Mouse (Mus musculus): ENCODE data around the gene Robo3.

Gene Robo3

DNA sequence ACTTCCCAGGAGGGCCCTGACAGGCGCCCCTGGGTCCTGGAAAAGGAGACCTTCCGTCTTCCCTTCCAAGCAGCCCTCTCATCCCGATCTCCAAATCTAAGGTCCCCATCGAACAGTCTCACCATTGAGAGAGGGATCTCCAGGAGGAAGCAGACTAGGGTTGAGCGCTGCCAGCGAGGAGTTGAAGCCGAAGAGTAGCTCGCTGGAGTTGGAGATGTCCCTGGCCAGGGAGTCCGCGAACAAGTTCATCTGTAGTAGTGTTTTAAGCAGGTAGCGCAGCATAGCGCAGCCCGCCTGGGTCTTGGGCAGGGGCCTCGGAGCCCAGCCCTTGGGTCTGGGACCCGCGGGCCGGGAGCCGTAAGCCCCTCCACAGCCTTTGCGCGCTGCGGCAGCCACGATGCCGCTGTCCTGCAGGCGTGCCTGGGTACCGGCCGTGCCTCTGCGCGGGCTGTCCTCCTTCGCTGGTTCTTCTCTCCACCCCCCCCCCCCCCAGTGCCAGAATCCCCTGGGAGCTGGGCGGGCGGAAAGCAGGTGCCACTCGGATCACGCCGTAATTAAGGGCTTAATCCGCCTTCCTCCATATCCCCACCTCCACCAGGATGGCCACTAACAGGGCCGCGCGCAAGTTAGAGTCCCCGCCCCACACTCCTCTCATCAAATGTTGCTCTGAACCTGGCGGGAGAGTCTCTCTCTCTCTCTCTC lies at the start of gene Robo3:
Gene Robo3, minus strand, starts transcription at position 527 of the 702 bp plus-strand sequence.
- DNase-seq (ENCODE audit: low spot score): no peak

DNA sequence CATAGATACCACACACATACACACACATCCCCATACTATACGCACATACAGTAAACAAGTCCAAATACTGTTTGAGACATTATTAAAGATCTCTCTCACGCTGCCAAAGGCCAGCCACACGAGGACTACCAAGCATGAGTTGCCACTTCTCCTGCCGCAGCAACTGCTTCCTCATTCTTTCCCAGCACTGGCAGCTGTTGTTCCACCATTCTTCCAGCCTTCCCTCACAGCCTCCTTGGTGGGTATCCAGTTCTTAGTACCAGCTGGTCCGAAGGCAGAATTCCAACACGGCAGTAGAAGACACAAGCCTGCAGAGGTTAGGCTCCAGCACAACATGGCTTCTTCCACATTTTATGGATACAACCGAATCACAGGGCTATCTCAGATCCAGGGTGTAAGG lies 41.9 kb upstream of the Robo3 start:
- peak; percentile 52 for DNase-seq (ENCODE audit: low spot score)

- DNase-seq (ENCODE audit: low spot score): no peak
These were observed 40.6 kb upstream of the Robo3 start for GRCm38 (mm10) chr9:37473611-37474125.

- DNase-seq (ENCODE audit: low spot score): peak; percentile 55
These were observed 29.7 kb upstream of the Robo3 start for GRCm38 (mm10) chr9:37462764-37463163.

DNA sequence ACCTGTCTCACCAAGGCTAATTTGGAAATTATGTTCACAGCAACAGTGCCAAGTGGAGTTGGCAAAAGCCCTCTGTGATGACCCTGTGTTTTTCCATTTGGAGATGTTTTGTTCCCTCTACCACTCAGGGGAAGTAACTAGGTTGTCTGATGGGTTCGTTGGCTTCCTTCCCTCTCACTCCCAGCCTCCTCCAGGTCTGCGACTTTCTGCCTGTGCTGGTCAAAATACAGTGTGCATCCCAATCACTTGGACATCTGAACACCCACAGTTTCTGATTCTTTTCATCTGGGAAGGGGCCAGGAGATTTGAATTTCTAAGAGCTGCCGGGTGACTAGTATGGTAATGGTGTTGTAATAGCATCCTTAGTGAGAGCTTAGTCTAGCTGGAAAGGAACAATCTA lies 28.5 kb upstream of the Robo3 start:
- DNase-seq (ENCODE audit: low spot score): no peak

- no peak for DNase-seq (ENCODE audit: low spot score)
These were observed 27.9 kb upstream of the Robo3 start for GRCm38 (mm10) chr9:37460961-37461340.

DNA sequence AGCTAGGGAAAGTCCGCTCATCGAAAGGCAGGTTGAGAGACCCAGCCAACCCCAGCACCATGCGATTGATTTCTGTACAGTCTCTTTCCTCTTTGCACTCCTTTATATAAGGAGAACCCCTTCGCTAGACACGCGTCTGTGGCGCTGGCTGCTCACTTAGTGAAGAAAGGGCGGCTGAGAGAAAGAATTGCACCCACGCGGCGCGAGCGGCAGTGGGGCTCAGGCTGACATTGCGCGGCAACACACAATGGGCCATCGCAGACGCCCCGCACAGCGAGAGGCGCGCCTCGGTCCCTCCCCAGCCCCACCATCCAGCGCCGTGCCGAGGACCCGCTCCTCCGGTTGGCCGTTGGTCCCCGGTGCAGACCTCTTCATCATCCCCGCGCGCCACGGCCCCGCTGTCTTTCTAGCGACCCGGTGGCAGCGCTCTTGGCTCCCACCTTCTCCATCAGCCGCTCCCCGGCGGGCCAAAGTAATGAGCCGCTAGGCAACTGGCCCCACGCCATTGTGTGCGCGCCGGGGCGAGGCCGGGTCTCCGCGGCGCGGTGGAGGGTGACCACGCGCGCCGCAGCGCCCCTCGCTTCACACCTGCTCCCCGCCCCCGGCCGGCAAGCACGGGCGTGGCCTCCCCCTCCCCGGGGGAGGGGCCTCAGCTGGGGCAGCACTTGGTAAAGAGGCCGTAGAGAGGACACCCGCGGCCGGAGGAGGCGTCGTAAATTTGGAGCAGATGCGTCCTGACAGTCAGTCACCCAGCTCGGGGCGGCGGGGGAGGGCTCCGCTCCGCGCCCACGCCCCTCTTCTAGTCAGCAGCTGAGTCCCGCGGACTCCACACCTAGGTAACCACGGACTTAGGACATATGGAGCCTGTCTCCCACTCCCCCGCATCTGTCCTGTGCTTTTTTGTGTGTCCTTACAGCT lies 27.3 kb upstream of the Robo3 start:
- peak; percentile 25 for DNase-seq (ENCODE audit: low spot score)

- no peak for DNase-seq (ENCODE audit: low spot score)
These were observed 26.6 kb upstream of the Robo3 start for GRCm38 (mm10) chr9:37459665-37460042.

DNA sequence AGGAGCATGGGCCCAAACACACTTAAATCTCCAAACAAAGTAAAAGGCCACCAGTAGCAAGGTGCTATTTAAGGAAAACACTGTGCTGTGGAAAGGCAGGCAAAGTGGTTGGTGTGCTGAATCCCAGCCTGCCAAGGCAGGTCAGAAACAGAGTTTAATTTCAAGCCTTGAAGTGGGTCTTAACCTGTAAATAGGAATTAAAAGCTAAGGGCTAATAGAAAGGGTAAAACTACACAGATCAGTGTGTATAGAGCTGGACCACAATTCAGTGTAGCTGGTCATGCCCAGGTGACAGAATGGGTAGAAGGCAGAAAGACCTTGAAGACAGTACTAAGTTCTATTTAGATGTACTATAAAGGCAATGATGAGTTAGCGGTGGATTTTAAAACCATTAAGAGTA lies 24.1 kb upstream of the Robo3 start:
- no peak for DNase-seq (ENCODE audit: low spot score)

GRCm38 (mm10) chr9:37456481-37456910 lies 23.4 kb upstream of the Robo3 start:
- DNase-seq (ENCODE audit: low spot score): peak; percentile 53

GRCm38 (mm10) chr9:37455868-37456267 lies 22.8 kb upstream of the Robo3 start:
- no peak for DNase-seq (ENCODE audit: low spot score)

DNA sequence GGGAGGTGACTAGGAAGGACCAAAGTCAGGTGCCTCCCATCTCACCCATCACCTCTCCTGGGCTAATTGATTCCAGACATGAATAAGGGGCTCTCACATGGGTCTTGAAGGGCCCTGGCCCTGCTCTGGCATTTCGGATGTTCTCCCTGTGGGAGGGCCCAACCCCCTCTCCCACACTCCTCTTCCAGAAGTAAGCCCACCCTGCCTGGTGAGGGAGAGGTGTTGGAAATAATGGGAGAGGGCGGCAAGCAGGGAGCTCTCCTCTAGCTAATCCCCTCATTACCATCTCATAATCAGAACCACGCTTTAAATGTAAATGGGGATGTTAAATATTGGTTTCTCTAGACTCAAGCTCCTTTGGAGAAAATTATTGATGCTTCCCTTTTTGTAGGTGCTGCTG lies 21.9 kb upstream of the Robo3 start:
- DNase-seq (ENCODE audit: low spot score): no peak

DNA sequence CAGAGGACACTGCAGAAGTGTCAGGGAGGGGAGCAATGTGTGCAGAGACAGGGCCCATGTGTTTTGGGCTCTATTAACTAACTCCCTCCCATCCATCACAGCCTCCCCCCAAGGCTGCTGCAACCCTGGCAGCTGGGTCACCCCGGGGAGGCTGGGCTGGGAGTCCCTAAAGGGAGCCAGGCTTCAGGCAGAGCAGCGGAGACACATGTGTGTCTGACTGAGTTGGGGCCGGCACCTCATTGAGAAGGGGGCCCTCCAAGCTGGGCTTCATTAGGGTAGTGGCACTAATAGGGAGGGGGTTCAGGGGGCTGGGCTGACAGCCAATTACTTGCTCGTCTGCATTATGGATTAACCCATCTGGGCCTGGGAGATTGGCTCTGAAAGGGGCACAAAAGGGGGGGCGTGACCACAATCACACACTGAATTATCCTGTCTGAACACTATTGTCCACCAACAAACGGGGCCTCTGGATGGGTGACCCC lies 21.0 kb upstream of the Robo3 start:
- no peak for DNase-seq (ENCODE audit: low spot score)

- no peak for DNase-seq (ENCODE audit: low spot score)
These were observed 20.3 kb upstream of the Robo3 start for GRCm38 (mm10) chr9:37453328-37453727.

DNA sequence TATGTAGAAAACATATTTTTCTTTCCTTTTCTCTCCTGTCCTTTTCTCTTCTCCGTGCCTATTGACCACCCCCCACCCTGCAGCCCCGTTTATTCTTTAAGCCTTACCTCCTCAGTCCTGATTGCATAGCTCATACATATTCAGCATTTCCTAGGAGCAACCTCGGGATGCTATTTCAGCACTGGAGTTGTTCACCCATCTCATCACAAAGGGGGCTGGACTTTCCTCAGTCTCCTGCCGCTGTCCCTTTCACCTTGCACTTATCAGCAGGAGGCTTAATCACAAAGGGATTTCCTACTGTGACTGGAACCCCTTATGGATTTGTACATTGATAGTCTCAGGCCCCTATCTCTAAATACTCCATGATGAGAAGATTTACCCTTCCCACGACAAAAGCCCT lies 19.4 kb upstream of the Robo3 start:
- no peak for DNase-seq (ENCODE audit: low spot score)

GRCm38 (mm10) chr9:37437772-37438735 lies 5.0 kb upstream of the Robo3 start:
- peak; percentile 61 for DNase-seq (ENCODE audit: low spot score)

- DNase-seq (ENCODE audit: low spot score): no peak
These were observed 2.6 kb upstream of the Robo3 start for GRCm38 (mm10) chr9:37435616-37436015.

DNA sequence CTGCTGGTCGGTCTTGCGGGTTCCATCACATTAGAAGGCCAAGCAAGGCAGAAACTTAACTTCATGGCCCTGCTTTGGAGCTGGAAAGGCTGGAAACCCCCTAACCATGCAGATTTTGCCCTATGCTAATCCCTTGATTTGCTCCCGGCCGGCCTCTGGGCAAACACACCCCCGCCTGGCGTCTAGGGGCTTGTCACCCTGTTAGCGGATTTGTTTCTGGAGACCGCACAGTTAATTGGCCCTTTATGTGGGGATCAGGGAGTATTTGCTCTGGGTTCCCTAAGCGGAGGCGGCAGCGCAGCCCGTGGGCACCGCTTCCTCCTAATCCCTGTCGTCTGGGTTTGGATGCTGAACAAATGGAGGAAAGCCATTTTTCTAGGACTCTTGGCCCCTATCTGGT lies 1.9 kb upstream of the Robo3 start:
- no peak for DNase-seq (ENCODE audit: low spot score)

GRCm38 (mm10) chr9:37433823-37434560 lies 946 bp upstream of the Robo3 start:
- no peak for DNase-seq (ENCODE audit: low spot score)

DNA sequence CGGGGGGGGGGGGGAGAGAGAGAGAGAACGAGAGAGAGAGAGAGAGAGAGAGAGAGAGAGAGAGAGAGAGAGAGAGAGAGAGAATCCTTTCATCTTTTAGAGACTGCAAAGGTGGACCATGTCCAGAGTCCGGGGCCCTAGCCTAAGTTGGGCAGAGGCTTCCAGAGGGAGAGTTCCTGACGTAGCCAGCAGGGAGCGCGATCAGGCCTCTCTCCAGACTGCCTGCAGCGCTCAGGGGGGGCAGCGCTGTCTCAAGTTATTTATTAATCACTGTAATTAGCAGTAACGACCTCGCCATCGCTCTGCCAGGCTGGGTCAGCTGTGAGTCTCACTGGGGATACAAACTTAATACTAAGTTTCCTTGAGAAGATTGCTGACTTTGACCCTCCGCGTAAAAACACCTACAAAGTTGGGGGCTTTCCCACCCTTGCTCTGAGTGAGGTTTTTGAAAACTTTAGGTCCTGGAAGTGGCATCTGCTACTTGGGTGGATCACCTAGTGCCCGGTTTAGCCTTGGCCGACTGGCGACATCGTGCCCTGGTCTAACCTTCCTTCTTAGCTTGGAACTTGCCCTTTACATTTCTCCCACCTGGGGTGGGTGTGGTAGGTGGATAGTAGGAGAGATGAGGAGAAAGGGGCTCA lies 900 bp downstream of the Robo3 start:
- DNase-seq (ENCODE audit: low spot score): peak; percentile 52

DNA sequence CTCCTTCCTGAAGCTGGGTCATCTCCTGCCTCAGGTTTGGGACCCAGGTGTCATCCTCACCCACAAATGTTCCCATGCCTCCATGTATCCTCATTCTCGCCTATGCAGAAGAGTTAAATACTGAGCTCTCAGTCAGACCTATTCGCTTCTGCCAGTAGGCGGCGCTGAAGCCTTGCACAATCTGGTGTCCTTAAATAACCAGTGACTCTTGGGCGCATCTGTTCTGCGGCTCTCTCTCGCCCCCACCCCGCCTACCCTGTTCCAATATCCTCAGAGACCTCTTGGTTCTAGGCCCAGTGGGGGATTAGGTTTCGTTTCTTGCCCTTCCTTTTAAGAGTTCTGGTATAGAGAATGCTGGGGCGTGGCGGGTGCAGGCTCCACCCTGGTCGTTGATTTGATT lies 2.5 kb downstream of the Robo3 start:
- peak; percentile 94 for DNase-seq (ENCODE audit: low spot score)
